Mouse (Mus musculus) right cerebral cortex, adult 18-20 months (tissue): Measurements from ENCODE around the gene Fbxw10.
A peak's percentile ranks its signal among the peaks of the same experiment; 100 is the strongest.

ENCODE experiments used
- DNase-seq: peaks from one replicate; pipeline ENCODE4 v3.0.0; 2022; ENCODE audit warnings: mixed read lengths

Fbxw10 gene

DNA sequence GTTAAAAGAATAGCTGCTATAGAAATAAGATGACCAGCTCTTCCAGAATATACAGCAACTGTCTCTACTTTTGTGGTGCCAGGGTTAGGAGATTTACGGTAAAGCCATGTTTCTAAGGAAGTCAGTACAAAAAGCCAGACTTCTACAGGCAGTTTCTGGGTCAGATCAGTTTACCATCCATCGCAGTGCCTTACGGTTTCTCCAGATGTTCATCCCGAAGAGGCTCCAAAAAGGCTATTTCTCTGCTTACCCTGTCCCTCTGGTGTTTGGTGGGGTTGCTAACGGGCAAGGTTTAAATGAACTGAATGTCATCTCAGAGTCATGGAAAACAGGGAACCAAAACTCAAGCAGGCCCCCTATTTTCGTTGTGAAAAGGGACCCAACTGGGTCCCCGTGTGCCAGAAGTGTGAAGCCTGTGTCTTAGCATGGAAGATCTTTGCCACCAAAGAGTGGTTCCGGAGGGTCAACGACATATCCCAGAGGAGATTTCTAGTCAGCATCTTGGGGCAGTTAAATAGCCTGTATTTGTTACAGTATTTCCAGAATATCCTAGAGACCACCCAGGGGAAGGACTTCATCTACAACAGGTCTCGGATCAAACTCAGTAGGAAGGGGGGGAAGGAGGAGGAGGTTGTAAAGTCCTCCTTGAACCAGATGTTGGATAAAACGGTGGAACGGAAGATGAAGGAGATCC is at the start of gene Fbxw10:
Gene Fbxw10, plus strand, starts transcription at position 109 of the 694 bp plus-strand sequence.
- DNase-seq = peak; percentile 5

DNA sequence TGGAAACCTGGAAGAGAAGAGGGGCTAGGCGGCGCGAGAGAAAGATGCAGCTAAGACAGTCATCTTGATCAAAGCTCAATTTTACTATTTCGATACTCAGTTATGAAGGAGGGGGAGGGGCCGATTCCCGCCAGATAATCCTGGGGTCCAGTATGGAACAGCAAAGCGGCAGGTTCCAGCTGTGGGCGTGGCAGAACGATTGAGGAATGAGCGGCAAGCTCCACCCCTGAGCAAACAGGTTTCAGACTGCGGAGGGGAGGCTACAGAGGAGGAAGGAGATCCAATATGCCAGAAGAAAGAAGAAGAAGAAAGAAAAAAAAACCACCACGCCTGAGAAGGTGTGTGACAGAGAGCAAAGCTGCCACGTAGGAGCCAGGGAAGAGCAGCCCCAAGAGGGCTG is 42.8 kb upstream of the Fbxw10 start:
- no peak for DNase-seq

DNA sequence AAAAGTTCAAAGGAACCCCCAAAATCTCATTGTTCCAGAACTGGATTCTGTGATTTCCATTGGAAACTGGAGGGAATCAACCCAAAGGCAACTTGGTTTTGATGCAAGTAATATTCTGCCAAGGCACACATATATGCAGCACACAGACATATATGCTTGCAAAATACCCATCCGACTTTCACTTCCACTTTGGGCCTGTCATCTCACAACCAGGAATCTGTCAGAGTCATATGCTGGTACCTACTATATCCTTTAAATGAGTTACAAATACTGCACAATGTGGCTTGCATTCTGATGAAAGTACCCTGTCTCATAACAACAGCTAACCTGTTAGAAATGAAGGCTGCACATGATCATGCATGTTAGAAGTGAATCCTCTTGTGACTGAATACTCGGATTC is 38.9 kb upstream of the Fbxw10 start:
- no peak for DNase-seq

DNA sequence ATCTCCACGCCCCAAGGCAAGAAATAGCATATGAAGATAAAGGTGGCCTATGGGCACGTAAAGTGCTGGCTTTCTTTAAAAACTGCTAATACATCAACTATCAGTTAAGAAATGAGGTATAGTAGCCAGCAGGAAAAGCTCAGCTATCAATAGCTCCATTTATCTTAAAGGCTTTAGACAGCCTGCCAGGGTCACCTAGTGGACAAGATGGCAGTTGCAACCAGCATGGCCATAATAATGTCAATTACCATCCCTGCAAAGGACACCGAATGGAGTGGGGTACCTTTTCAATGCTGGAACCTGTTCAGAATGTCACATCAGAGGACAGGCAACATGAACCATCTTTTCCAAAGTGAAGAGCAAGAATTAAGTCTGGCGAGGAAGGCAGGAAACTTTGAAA is 37.7 kb upstream of the Fbxw10 start:
- DNase-seq = no peak

DNA sequence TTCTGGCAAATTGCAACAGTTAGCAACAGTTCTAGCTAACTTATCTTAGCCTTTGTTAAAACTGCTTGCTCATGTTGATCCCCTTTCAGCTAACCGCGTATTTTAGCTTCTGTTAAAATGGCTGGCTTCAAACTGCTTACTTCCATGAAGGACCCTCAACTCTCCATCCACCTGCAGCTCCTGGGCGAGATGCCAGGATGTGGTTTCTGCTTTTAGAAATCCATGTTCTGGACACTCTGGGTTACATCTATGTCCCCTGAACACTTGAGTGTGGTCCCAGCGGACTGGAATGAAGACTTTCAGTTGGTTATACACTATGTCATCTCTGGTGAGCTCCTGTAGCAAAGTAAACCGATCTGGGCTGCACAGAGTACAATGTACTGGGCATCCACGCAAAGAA is 34.6 kb upstream of the Fbxw10 start:
- no peak for DNase-seq

DNA sequence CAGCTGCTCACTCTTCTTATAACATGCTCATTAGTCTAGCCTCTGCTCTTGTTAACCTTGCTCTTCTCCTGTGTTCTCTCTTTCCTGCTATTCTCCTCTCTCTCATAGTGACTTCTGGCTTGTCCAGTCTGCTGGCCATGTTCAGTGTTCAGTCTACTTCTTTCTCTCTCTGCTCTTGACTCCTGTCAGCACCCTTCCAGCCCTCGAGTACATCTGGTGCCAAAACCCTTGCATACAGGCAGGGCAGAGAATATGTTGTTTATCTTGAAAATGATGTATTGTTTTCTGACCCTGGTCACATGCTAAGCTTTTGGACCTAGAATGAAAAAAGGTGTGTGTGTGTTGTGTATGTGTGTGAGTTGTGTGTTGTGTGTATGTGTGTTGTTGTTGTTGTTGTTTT is 33.4 kb upstream of the Fbxw10 start:
- no peak for DNase-seq

DNA sequence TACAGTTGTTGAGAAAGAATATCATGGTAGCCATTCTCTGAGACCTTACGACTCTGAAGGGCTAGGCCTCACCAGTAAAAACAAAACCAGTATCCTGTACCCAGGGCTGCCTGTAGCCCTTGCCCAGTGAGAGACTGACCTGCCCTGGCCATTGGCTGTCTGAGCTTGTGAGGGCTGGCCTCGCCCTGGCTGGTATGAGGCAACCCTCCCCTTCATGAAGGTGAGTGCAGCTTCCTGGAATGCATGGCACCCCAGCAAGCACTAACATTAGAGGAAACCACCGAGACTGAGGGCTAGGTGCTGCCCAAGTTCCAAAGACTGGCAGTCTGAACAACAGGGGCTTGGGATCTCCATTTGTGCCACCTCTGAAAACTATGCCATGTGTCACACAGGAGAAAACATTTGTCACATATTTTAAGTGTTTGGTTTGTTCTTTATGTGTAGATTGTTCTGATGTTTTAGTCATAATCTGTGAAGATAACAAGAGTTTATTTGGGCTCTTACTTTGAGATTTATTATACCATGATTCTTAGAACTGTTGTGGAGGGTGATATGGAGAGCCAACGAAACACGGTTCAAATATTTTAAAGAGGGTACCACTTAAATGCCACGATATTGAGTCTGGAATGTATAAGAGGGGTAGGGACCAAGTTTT is 32.8 kb upstream of the Fbxw10 start:
- no peak for DNase-seq

DNA sequence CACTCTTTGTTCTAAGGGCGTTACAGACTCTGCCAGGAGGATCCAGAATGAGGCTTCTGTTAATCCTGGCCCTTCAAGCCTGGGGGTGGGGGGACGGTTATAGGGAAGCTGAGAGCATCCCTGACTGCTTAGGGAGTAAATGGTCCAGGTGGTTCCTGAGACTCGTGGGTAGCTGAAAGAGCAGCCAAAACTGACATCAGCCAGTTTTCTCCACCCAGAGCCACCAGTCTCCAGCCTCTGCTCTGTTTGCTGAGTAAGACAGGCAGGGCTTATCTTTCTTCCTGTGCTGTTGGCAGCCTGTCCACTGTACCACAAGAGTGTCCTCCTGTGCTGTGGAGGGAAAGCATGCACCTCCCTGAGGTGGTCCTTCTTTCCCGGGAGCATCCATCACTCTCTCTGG is 32.2 kb upstream of the Fbxw10 start:
- no peak for DNase-seq

DNA sequence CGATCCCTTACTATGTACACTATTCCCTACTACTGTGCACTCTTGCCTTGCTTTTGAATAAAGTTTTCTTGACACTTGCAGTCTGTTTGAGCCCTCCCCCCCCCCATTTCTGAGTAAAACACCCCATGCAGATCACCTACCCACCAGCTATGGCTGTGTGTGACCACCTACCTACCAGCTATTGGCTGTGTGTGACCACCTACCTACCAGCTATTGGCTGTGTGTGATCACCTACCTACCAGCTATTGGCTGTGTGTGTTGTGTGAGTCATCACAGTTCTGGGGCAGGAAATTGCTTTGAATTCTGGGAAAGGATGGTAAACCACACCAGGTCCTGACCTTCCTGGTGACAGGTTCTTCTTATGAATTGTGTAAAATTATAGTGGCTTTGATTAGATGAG is 31.4 kb upstream of the Fbxw10 start:
- no peak for DNase-seq

DNA sequence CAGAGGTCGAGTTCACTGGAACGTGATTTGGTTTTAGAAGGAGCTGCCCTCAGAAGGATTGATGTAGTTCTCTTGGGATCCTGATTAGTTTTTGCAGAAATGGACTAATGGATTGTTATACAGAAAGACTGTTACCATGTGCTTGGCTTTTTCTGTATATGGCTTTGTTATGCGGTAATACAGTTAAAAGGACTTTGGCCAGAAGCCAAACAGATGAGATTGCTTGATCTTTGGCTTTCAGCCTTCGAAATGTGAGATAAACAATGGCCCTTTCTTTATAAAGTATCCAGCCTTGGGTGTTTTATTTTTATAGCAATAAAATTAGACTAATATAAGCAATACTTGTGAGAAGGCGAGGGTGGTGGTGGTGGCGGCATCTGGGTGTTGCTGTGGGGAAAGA is 30.3 kb upstream of the Fbxw10 start:
- no peak for DNase-seq

DNA sequence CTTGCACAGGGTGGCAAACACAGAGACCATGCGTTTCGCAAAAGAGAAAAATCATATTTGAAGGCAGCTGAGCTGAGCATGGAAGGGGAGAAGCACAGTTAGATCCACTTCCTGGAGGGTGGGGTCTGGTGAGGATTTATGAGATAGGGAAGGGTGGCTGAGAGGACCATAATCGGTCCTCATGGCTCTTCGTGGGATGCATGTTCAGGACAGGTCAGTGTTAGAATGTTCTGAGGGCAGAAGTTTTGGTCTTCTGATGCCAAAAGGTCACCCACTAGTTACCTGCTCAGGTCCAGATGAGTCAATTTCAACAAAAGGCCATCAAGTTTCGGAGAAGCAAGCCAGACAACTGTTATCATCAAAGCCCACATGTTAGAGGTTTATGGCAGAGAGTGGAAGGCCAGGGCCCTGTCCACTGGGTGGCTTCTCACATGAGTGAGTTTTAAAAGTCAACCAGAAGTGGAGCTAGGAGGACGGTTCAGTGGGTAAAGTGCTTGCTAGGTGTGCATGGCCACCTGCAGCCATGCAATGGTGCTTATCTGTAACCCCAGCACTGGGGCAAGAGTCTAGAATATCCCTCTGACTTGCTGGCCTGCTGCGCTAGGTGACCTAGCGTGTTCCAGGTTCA is 27.7 kb upstream of the Fbxw10 start:
- no peak for DNase-seq

DNA sequence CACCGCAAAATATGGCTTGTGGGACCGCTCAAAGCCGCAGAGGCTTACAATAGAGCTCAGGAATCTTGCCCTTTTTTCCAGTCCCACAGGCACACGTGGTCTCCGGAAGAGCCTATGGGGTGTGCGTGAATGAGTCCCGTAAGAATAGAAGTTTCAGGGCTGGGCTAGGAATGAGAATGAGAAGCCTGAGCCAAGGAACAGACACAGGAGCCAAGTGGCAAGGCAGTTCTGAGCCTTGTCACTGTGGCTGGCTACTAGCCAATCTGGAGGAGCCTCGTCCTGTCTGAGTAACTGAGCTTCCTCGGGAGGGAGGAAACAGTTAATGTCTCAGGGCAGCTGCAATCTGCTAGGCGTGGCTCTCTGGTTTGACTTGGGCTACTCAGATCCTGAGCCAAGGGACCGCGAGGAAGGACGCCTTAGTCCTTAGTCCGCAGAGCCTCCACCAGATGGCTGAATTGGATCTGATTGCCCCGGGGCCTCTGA is 26.8 kb upstream of the Fbxw10 start, which contains the start of gene Trim16:
Gene Trim16, plus strand, starts transcription at position 173 of the 483 bp plus-strand sequence.
- peak; percentile 40 for DNase-seq

DNA sequence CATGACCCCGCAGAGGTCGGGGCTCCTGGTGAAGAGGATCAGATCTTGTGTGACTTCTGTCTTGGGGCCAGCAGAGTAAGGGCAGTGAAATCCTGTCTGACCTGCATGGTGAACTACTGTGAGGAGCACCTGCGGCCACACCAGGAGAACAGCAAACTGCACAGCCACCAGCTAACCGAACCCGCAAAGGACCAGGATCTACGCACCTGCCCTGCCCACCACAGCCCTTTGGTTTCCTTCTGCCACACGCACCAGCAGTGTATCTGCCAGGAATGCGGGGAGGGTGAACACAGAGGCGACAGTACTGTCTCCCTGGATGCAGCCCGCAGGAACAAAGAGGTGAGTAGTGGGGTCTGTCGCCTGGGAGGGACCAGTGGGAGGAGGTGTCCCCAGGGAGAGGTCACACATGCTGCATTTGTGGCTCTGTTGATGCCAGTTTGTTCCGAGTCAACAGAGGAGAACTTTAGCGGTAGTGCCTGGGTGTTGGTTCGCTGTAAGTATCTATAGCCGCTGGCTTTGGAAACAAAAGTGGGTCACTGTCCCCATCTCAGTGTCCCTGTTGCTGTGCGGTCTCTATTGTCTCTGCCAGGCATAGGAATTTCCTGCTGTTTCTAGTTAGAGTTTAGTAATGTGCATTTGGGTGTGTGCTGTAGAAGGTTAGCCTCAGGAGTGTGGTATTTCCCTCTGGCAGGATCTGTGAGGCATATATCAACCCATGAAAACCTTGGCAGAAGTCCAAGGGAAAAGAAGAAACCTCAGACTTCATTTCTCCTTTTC is 26.0 kb upstream of the Fbxw10 start:
- DNase-seq = no peak

DNA sequence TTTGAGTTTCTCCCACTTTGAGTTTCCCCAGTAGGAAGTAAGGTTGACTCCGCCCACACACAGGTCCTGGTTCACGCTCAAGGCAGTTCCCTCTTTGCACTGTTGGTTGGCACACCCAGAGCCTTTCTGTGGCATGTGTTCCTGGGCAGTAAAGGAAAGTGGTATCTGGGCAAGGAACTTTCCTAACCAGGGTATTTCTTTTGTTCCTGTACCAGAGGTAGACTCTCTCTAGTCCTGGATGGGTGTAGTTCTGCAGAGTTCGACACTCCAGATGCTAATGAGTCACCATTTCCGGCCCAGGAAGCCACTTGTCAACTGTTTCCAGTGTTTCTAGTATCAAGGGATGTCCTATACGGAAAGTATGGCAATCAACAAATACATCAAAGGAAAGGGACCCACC is 25.0 kb upstream of the Fbxw10 start:
- no peak for DNase-seq

DNA sequence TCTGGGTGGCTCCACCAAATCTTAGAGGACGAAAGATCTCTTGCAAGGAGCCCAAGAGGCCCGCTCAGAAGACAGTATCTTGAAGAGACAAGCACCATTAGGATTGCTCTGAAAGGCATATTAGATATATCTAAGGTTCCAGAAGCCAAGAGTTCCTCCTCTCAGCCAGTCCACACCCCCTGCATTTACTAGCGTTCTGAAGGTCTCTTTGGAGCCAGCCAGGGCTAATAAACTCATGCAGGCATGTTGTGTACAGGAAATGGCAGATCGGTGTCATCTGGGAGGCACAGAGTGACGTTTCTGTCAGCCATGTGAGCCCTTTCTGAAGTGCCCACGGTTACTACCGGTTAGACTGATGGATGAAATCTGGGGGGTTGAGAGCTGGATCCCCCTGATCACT is 22.7 kb upstream of the Fbxw10 start:
- DNase-seq = no peak

DNA sequence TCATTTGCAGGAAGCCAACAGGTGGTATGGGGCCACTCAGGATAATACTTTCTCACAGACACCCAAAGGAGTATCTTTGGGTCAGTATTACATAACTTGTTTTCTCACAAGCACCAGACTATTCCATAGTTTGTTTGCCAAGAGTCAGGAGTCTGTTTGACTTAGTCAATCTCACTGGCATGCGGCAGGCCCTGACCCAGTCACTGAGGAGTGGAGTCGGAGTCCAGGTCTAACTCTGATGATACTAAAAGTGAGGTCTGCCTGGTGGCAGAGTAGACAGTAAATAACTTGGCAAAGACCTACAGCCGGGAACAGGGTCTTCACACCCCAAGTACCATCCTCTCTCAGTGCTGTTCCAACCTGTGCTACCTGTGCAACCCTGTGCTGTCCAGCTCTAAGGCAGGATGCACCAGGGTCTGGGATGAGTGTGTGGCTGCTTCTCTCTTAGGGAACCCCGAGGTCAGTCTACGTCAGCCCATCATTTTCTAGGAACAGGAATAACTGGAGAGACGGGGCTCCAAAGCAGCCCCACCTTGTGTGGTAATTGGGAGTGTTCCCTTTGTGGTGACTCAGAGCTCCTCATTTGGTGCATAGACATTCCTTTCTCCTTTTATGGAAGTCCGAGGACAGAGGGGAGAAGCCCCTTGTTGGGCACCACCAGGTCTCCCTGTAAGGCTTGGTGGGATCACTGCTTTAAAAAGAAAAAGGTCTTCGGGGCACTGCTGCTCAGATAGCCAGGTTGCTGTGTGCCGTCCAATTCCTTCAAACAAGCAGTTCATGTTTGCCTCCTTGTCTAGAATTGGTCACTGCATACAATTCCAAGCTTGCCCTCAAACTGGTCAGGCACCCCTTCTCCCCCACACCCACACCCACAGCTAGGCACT is 21.4 kb upstream of the Fbxw10 start:
- DNase-seq = no peak

DNA sequence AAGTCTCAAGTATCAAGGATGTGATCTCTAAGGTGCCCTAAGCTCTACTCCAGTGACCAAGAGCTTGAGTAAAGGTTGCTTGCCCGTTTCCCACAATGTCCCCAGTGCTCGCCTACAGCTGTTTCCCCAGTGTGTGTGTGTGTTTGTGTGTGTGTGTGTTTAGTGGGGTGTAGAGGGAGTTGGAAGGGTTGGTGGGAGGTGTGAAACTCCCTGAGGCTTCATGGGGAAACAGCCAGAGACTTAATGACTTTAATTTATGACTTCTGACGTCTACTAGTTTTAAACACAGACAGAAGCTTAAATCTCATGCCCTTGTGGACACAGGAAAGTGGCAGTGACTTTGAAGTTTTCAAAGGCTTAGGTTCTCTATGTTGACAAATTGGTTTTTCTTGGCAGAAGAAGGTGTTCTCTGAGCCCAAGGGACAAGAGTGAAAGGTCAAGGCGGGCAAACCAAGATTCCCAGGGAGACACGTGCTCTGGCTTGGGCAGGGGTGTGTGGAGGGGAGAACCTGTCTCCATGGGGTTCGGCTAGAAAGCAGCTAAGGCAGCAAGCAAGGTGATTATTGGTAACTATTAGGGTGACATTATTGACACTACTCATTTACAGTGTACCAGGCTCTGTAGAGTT is 20.6 kb upstream of the Fbxw10 start:
- no peak for DNase-seq

DNA sequence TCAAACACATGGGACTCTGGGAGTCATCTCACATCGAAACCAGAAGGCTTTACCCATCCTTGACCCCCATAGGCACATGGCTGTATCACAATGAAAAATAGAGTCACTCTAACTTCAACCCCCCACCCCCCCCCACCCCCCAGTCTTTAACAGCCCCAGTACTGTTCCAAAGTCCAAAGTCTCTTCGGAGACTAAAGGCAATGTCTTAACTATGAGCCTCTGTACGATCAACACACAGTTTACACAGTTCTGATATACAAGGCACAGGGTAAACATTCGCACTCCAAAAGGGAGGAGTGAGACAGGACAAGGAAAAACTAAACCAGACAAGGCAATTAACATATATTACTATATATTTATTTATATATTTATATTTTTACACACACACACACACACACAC is 19.7 kb upstream of the Fbxw10 start:
- DNase-seq = no peak

DNA sequence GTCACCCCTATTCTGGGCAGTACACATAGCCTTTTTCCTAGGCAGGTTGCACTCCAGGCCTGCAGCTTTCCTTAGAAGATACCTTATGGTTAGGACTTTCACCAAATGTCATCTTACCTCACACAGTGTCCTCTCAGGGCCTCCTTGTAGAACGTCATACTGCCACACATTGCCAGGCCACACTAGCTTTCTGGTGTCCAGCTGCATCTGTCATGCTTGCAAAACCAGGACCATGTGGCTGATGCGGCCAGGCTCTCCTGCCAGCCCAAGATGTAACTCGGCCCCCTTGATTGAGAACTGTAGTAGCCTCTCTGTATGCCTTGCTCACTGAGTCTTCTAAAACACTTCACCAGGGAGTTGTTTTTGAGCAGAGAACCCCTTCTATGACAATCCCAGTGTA is 19.0 kb upstream of the Fbxw10 start:
- no peak for DNase-seq

DNA sequence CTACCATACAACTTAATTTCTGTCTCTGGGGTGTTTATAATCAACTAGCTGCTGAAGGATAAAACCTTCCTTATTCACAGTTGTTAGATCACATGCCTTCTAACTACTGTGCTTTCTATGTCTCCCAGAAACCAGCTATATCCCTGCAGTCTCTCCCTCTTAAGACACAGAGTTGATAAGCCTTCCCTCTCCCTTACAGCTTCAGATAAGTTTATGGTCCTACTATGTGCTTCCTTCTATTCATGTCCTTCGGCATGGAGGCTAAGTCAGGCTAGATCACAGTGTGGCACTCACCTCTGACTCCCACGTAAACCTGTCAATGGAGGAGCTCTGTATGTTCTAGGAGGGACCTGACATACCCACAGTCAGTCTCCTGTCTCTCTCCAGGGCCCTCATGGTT is 16.5 kb upstream of the Fbxw10 start:
- DNase-seq = no peak

DNA sequence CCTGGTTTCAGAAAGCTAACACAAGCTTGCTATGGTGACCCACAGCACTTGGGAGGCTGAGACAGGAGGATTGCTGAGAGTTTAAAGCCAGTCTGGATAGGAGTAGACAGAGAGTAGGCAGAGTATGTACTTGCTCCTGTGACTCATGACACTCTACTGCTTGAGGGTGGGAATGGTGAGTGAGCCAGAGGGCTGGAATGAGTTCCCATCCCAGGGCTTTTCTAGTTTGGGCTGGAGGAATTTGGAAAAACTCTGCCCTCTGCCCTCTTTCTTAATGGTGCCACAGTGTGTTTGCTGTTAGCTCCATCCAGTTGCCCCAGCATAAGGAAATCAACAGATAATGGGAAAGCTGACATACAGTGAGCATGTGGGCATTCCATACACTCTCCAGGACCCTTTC is 15.0 kb upstream of the Fbxw10 start:
- DNase-seq = no peak

DNA sequence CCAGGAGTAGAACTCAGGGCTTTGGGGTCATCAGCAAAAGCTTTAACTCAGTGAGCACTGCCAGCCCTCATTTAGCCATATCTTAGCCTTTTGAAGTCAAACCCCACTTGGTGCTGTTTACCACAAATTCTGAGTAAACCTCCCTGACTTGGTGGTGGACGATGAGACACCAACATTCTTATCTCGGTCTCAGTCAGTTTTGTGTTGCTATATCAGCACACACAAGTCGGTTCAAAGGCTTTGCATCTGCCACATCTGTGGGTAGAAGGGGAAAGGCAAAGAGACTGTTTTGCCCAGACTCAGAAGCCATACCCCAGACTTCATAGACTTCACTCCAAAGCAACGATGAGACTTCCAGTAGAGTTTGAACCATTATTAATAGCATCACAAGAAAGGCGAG is 2.3 kb upstream of the Fbxw10 start:
- DNase-seq = no peak
